Mouse (Mus musculus) v-Abl transformed pro-B cells (cell line): ENCODE measurements around the gene A230072I06Rik.

Source experiments
- in situ Hi-C, 2 experiments: fragments of 400-800 bp; cut with MboI; formaldehyde crosslinking; loops; one replicate each; pipeline ENCODE4 v1.15.1; 2025; ENCODE audit not compliant: unreplicated experiment in 2 of 2

The A230072I06Rik gene

DNA sequence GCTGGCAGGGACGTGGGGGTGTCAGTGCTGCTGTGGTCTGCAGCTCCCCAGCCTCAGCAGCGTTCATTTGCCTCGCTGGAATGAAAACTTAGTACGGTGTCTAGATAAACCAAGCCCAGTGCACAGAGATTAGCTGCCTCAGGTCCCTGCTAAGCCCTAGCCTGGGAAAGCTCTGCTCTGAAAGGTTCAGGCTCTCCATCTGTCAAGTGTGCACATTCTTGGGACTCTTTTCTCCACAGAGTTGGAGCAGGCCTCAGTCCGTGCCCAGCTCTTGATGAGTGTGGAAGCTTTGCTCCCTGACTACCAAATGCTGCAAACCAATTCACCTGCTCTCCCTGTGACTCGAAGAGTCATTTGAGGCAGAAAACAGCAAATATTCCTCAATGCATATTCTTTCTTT is 43.5 kb downstream of the A230072I06Rik start:
- in situ Hi-C loops, result no loop called here

DNA sequence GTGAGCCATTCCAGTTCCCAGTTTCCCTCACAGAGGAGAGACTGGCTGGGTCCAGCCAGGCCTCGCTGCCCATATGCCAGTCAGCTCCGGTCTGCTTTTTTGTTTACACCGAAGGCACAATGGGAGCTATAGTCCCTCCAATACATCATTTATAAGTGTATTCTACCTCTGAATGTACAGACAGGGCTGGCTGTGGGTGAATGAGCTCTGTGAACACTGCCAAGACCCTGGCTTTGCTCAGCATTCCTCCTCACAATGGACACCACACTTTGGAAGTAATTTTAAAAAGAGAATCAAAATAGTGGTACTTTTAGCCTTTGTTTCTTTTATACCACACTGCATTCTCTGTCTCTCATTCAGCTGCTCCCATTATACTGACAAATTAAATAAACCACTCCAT is 44.6 kb downstream of the A230072I06Rik start:
- in situ Hi-C loops, result no loop called here

- in situ Hi-C loops, result no loop called here
Measured at GRCm38 (mm10) chr8:12324561-12324960, 45.9 kb downstream of the A230072I06Rik start.

DNA sequence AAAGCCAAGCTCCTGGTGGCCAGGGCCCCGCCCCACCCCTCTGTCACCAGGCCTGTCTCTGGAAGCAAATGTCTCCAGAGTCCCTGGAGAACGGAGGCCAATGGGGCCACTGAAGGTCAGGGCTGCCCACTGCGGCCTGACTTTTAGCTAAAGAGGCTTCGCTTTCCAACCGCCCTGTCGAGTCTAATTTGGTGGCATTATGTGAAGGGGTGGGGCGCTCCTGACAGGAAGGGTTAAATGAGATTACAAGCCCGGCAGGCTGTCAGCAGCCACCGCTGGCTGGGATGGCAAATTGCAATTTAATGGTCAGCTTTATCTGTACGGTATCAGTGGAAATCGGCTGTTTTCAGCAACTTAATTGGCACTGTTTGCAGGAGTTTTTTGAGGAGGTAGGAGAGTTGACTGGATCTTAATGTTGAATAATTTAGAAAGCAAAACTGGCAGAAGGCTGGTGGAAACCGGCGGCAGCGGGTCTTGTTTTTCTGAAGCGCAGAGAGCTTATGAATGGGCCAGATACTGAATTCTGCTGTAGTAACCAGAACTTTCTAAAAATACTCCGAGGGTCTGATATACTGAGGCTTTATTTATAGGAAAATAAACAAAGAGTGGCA is 46.5 kb downstream of the A230072I06Rik start:
- in situ Hi-C loops, result no loop called here

DNA sequence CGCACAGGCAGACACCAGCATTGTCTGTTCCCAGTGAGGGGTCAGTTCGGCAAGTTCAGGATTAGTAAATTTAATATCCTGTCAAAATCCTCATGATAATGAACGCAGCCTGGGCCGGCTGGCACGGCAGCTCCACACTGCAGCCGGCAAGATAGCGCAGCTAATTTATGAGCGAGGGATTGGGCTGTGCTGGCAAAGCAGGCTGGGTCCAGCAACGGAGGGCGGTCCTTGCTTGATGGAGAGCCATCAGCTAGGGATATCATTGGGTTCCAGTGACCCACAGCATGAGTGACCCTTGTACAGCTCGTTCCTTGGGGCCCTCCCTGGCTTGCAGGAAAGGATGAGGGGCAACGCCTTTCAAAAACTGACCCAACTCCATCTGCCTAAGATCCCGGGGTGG is 48.6 kb downstream of the A230072I06Rik start:
- in situ Hi-C loops, result no loop called here

DNA sequence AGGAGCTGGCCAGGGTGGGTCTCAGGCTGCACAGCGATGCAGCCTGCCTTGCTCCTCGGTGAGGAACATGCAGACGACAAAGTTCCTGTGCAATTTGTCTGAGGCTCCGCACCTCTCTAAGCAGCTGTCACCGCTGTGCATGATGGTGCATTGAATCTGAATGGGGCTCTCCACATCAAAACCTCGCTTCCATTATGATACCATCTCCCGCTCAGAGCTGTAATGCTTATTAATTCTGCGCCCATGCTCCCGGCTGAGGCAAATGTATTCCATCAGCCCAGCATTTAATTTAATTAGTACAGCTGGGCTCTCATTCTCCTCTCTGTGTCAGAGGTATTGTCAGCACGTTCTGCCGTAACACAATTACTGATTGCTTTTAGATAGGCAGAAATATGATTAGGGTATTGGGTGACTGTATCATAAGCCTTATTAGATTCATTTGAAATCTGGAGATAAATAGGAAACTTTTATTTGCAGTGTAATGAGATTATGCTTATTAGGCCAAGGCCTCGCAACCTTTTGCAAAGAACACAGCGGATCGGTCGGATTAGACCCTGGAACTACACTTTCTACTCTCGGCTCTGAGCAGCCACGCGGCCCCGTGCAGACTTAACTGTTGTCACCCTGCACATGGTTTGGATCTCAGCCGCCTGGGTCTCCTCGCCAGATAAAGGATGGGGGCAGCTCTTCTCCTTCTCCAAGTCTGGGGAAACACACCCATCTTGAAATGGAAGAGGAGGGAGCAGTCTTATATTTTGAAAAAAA is 49.3 kb downstream of the A230072I06Rik start:
- in situ Hi-C loops, result no loop called here

DNA sequence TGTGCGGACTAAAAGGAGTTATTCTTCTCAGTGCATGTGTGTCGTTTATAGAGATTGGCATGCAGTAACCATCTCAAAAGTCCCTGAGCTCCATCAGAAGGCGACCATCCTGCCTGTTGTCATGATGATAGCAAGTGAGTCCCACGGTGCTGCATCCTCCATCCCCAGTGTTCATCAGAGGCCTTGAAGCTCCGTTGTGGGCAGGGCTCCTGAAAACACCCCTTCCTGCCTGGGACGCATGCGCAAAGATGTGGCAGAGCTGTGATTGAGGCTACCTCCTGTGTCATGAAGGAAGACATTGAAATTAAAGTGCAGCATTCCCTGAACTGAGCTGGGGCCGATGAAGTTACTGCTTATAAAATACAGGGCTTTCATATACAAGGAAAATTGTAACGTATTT is 49.9 kb downstream of the A230072I06Rik start:
- in situ Hi-C loops, result no loop called here

GRCm38 (mm10) chr8:12330066-12330465 is 51.4 kb downstream of the A230072I06Rik start:
- in situ Hi-C loops, result no loop called here
